Mouse (Mus musculus): ENCODE results near the gene Casp4. TPM values are rescaled to one million over a fixed set of nuclear protein-coding genes. Genes with fewer than 3 reads are reported as not detected.

The Casp4 gene
- polyA plus RNA-seq (2011; ENCODE audit: insufficient read depth, insufficient read length, low replicate concordance, missing spikeins) = 5.7 and 9.0 TPM in 2 replicates

DNA sequence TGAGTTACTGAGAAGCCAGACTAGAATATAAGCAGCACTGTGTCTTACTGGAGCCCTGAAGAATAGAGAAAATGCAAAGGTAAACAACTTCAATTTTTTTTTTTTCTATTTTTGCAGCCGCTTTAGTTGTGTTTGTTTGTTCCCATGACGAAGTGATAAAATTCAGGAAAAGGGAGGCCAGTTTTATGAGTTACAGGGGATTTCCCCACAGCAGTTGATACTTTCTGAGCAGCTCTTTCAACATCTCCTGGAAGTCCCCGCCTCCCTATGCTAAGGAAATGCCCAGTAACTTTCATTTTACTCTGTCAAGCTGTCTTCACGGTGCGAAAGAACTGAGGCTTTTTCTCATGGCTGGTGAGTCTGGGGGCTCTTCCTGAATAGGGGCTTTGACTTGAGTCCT, at the start of gene Casp4:
TSS of gene Casp4 (plus strand) at position 268 of the 400 bp plus-strand sequence.
- TF ChIP-seq CTCF (IDR thresholded peaks at IDR 0.05; ENCODE audit: control insufficient read depth, insufficient read depth, low read length) = no peak
- no peak for TF ChIP-seq POLR2A (IDR thresholded peaks at IDR 0.05; ENCODE audit: borderline replicate concordance, control insufficient read depth, low read depth, low read length)
- Histone ChIP-seq H3K27ac (ENCODE audit: control insufficient read depth, insufficient read depth, low read depth, low read length, poor library complexity) (no peak within 1 kb of the TSS), H3K4me1 (ENCODE audit: control insufficient read depth, insufficient read depth, low read length) (no peaks in the 10 kb centered on the region; the same call in 1 of the 2 replicates), H3K4me3 (replicated peaks; ENCODE audit: control insufficient read depth, low read depth, low read length) (peak within 1 kb of the TSS; percentile 40)
- under 1% methylated on average over 5 of the region's 5 CpGs for WGBS

DNA sequence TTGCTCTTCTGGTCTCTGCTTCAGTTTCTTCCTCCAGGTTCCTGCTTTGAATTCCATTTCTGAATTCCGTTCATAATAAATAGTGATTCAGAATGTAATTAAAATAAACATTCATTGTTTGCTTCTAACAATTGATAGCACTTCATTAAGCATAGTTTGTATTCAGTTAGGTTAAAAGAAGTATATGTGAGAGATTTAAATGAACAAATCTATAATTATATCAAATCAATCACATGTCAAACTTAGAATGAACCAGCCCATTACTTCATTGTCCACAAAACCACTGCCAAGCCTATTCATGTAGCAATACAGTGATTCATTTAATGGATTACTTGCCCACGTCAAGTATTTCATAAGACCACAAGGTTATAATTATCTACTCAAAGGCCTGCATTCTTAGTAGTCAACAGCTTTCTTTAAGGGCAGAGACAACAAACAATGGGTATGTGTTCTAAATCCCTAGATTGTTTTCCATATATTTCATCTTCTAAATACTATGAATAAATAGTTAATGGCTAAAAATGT, 44.6 kb upstream of the Casp4 start:
- 62% methylated on average over 2 of the region's 2 CpGs for WGBS
- Histone ChIP-seq H3K4me3 (replicated peaks; ENCODE audit: control insufficient read depth, low read depth, low read length) (no peak overlapping the region), H3K4me1 (ENCODE audit: control insufficient read depth, insufficient read depth, low read length) (no peaks in the 10 kb centered on the region), H3K27ac (ENCODE audit: control insufficient read depth, insufficient read depth, low read depth, low read length, poor library complexity) (no peak overlapping the region)
- no peak for TF ChIP-seq CTCF (IDR thresholded peaks at IDR 0.05; ENCODE audit: control insufficient read depth, insufficient read depth, low read length)
- no peak for TF ChIP-seq POLR2A (IDR thresholded peaks at IDR 0.05; ENCODE audit: borderline replicate concordance, control insufficient read depth, low read depth, low read length)

DNA sequence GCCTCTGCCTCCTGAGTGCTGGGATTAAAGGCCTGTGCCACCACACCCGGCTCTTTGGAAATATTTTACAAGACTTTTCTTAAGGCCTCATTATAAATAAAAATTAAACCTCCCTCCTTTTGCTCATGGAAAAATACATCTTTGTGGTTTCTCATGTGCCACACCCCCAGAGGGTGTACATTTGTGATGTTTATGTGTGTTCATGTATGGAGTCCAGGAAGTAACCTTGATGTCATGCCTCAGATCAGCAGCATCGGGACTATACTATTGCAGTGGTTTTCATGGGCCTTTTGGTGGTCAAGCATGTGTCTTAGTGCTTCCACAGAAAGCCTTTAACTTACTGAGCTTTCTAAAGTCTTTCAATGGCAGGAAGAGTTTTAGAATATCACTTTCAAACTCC, 38.4 kb upstream of the Casp4 start:
- 69% methylated on average over 2 of the region's 2 CpGs for whole genome bisulfite sequencing
- no peak overlapping the region for H3K4me3 ChIP-seq (replicated peaks; ENCODE audit: control insufficient read depth, low read depth, low read length)
- TF ChIP-seq POLR2A (IDR thresholded peaks at IDR 0.05; ENCODE audit: borderline replicate concordance, control insufficient read depth, low read depth, low read length) = no peak
- no peak for TF ChIP-seq CTCF (IDR thresholded peaks at IDR 0.05; ENCODE audit: control insufficient read depth, insufficient read depth, low read length)

DNA sequence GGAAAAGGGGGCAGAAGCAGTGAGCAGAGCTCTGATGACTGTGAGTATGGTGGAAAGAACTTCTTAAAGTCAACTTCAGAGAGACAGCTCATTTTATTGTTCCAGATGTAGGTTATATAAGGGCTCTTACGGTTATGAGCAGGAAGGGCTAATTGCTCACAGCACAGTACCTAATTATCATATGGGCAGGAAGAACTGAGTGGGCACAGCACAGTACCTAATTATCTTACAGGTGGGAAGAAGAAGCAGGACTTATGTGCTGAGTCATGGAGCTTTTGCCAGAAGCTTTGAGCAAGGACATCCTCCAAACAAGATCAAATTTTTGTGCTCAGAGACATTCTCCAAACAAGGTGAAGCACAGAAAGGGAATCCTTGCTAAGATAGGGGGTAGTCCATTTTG, 37.7 kb upstream of the Casp4 start:
- H3K27ac ChIP-seq (ENCODE audit: control insufficient read depth, insufficient read depth, low read depth, low read length, poor library complexity) = no peak overlapping the region
- no peaks in the 10 kb centered on the region for H3K4me1 ChIP-seq (ENCODE audit: control insufficient read depth, insufficient read depth, low read length)
- no peak overlapping the region for H3K4me3 ChIP-seq (replicated peaks; ENCODE audit: control insufficient read depth, low read depth, low read length)
- 56% methylated on average over 1 of the region's 1 CpGs for WGBS
- TF ChIP-seq CTCF (IDR thresholded peaks at IDR 0.05; ENCODE audit: control insufficient read depth, insufficient read depth, low read length) (no peak), POLR2A (IDR thresholded peaks at IDR 0.05; ENCODE audit: borderline replicate concordance, control insufficient read depth, low read depth, low read length) (no peak)

More for the DNA sequence above, 38.4 kb upstream of the Casp4 start:
- Histone ChIP-seq H3K4me1 (ENCODE audit: control insufficient read depth, insufficient read depth, low read length) (no peaks in the 10 kb centered on the region), H3K27ac (ENCODE audit: control insufficient read depth, insufficient read depth, low read depth, low read length, poor library complexity) (no peak overlapping the region)

DNA sequence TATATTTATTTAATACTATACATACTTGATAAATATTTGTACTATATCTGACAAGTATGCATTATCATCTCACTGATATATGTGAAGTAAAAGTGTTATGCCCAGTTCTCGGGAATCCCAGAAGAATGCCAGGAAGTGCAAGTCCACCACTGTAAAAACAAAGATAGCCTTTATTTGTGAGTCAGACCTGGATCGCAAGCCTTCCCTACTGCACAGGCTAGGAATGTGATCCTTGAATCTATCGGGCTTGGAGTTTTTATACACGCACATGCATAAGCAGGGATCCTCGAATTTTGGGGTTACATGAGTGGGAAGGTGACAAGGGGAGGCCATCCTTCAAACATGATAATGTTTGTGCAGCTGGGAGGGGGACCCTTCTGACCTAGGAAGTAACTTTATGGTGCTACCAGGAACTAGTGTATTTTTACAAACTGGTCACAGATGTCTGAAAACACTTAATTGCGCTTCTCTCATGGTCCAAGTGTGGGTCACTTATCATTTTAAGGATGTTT, 37.2 kb upstream of the Casp4 start:
- no peaks in the 10 kb centered on the region for H3K4me1 ChIP-seq (ENCODE audit: control insufficient read depth, insufficient read depth, low read length)
- no peak overlapping the region for H3K27ac ChIP-seq (ENCODE audit: control insufficient read depth, insufficient read depth, low read depth, low read length, poor library complexity)
- 73% methylated on average over 6 of the region's 6 CpGs for WGBS
- TF ChIP-seq CTCF (IDR thresholded peaks at IDR 0.05; ENCODE audit: control insufficient read depth, insufficient read depth, low read length) (no peak), POLR2A (IDR thresholded peaks at IDR 0.05; ENCODE audit: borderline replicate concordance, control insufficient read depth, low read depth, low read length) (no peak)
- H3K4me3 ChIP-seq (replicated peaks; ENCODE audit: control insufficient read depth, low read depth, low read length) = no peak overlapping the region

DNA sequence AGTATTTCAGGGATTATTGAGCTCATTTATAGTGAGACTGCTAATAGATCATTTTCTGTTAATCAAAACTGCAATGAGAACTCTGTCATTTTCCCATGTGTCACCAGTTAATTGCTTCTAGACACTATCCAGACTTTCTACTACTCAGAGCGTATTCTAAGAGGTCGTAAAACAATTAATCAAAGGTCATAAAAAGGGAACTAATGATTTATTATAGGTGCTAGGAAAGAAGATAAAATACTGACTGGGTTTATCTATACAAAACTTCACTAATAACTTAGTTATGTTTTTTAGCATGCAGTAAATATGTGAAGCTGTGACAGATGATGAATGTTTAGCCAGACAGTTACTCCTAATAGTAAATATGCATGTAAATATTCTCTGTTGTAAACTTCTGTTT, 22.6 kb upstream of the Casp4 start:
- Histone ChIP-seq H3K4me3 (replicated peaks; ENCODE audit: control insufficient read depth, low read depth, low read length) (no peak overlapping the region), H3K4me1 (ENCODE audit: control insufficient read depth, insufficient read depth, low read length) (no peaks in the 10 kb centered on the region), H3K27ac (ENCODE audit: control insufficient read depth, insufficient read depth, low read depth, low read length, poor library complexity) (no peak overlapping the region)
- WGBS = 74% methylated on average over 2 of the region's 2 CpGs
- TF ChIP-seq POLR2A (IDR thresholded peaks at IDR 0.05; ENCODE audit: borderline replicate concordance, control insufficient read depth, low read depth, low read length) (no peak), CTCF (IDR thresholded peaks at IDR 0.05; ENCODE audit: control insufficient read depth, insufficient read depth, low read length) (no peak)

DNA sequence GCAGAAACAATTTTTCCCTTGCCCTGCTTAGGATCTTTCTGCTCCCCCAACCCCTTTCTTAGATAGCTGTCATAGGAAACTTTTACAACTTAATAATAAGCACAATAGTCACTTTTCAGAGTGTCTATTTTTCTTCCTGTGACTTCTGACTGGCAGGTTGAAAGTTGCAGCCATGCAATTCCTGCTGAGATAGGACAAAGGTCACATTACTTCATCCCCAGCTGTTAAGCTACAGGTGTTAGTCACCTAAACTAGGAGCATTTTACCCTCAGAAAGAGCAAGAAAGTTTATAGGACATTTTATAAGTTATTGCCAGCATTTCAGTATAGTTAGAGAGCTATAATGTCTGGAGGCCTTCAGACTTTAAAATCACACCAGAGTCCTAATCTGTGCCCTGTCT, 22.0 kb upstream of the Casp4 start:
- TF ChIP-seq CTCF (IDR thresholded peaks at IDR 0.05; ENCODE audit: control insufficient read depth, insufficient read depth, low read length) = no peak
- no peak for TF ChIP-seq POLR2A (IDR thresholded peaks at IDR 0.05; ENCODE audit: borderline replicate concordance, control insufficient read depth, low read depth, low read length)
- Histone ChIP-seq H3K27ac (ENCODE audit: control insufficient read depth, insufficient read depth, low read depth, low read length, poor library complexity) (no peak overlapping the region), H3K4me1 (ENCODE audit: control insufficient read depth, insufficient read depth, low read length) (no peaks in the 10 kb centered on the region), H3K4me3 (replicated peaks; ENCODE audit: control insufficient read depth, low read depth, low read length) (no peak overlapping the region)

DNA sequence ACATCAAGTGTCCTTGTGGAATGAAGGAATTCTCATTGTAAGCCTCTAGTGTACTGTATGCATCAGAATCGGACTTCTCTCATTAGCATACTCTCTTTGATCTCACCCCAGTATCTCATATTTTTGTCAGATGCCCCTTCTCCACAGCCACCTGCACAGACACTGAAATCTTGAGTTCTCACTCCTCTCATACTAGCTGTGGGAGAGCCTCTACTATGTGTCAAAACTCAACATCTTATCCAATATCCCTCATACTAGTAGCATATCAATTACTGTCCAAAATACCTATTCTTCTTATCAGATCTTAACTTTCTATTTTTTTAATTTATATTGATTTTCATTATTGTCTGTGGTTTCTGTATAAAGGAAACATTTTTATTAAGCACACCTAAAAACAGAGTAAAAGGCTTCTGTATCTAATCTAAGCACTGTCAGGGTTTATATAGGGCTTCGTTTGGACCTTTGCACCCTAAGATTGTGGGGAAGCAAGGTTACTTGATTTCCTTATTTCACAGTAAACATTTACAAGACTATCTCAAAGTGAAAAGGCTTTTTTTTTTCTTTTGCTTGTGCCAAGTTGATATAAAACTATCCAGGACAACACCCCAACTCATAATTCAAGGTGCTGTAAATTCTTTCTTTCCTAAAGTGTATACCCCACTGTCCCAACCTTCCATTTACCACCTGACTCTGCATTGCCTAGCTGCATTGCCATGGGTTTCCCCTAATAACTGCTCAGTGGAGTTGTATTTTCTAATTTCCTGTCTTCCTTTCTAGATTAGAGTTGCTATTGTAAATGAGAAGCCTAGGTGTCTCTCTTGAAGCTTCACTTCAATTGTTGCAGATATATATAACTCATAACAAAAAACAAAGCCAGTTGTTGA, 12.0 kb upstream of the Casp4 start:
- no peak overlapping the region for H3K27ac ChIP-seq (ENCODE audit: control insufficient read depth, insufficient read depth, low read depth, low read length, poor library complexity)
- 71% methylated on average over 2 of the region's 2 CpGs for WGBS
- peaks cover 1% of the 10 kb centered on the region; the same call in 1 of the 2 replicates for H3K4me1 ChIP-seq (ENCODE audit: control insufficient read depth, insufficient read depth, low read length)
- no peak overlapping the region for H3K4me3 ChIP-seq (replicated peaks; ENCODE audit: control insufficient read depth, low read depth, low read length)
- TF ChIP-seq POLR2A (IDR thresholded peaks at IDR 0.05; ENCODE audit: borderline replicate concordance, control insufficient read depth, low read depth, low read length) (no peak), CTCF (IDR thresholded peaks at IDR 0.05; ENCODE audit: control insufficient read depth, insufficient read depth, low read length) (no peak)
